13 mouse cellular contexts compared by ENCODE assay signal in genomic region chr11:70583775-70584174, GRCm38 (mm10). TPM values are rescaled to one million over a fixed set of nuclear protein-coding genes. Genes with fewer than 3 reads are reported as not detected.
A peak's percentile ranks its signal among the peaks of the same experiment; 100 is the strongest.
DNase-seq lines count a peak whose midpoint lies in the region; ATAC-seq and TF ChIP-seq lines count a peak whose summit lies in the region.
"Had no signal": no experiment of that assay in that cellular context is flagged by ENCODE, and none has a peak within 500 bp of the region (broad histone marks: within the 10 kb centered on the region; RNA-seq: fewer than 3 reads in every experiment).

No protein-coding gene starts in this region.

- no peaks in the 10 kb centered on the region for H3K36me3 ChIP-seq in heart, postnatal 0 days (replicated peaks; ENCODE audit: control insufficient read depth, insufficient read depth, low read length)
- H3K36me3 ChIP-seq in lung, embryonic 14.5 days (ENCODE audit: insufficient read depth), result no peaks in the 10 kb centered on the region
- no peaks in the 10 kb centered on the region for H3K36me3 ChIP-seq in embryonic facial prominence, embryonic 15.5 days
- H3K36me3 ChIP-seq in stomach, embryonic 14.5 days (ENCODE audit: control insufficient read depth, insufficient read depth, low read length), result no peaks in the 10 kb centered on the region
- H3K36me3 ChIP-seq: neural tube, embryonic 12.5 days had no signal

- no peak for ATAC-seq in heart, postnatal 0 days (ENCODE audit: insufficient read depth, low read depth)
- ATAC-seq in lung, embryonic 14.5 days (ENCODE audit: insufficient read depth), result no peak
- no peak for ATAC-seq in embryonic facial prominence, embryonic 15.5 days (ENCODE audit: insufficient number of reproducible peaks, low FRiP score, low TSS enrichment, low read depth)
- ATAC-seq in stomach, embryonic 14.5 days (ENCODE audit: insufficient number of reproducible peaks, insufficient read depth, low FRiP score, low read depth), result no peak
- ATAC-seq in activated CD4-positive, CD25-positive, alpha-beta regulatory T cell, adult 4 months, result no peak

- no peak overlapping the region for H3K4me3 ChIP-seq in heart, postnatal 0 days (ENCODE audit: low read depth, low read length)
- no peak overlapping the region for H3K4me3 ChIP-seq in lung, embryonic 14.5 days (ENCODE audit: low read depth, low read length)
- no peak overlapping the region for H3K4me3 ChIP-seq in embryonic facial prominence, embryonic 15.5 days (replicated peaks)
- no peak overlapping the region for H3K4me3 ChIP-seq in stomach, embryonic 14.5 days (ENCODE audit: low read depth, low read length)
- H3K4me3 ChIP-seq: neural tube, embryonic 12.5 days had no signal

- TF ChIP-seq EP300 in heart, postnatal 0 days (IDR thresholded peaks at IDR 0.05; ENCODE audit: low read depth), result no peak

- intact Hi-C loops in heart, postnatal 10 days (cut with DNase I), result loop anchor here (2.0 kb wide), 1 partner anchor 13 kb away; no protein-coding TSS in a partner anchor

- H3K27me3 ChIP-seq in heart, postnatal 0 days (ENCODE audit: control insufficient read depth, insufficient read depth, low read length), result no peaks in the 10 kb centered on the region
- H3K27me3 ChIP-seq in lung, embryonic 14.5 days (ENCODE audit: insufficient read depth, low read length), result no peaks in the 10 kb centered on the region
- H3K27me3 ChIP-seq in embryonic facial prominence, embryonic 15.5 days, result no peaks in the 10 kb centered on the region
- H3K27me3 ChIP-seq in stomach, embryonic 14.5 days (ENCODE audit: control insufficient read depth, insufficient read depth, low read length), result no peaks in the 10 kb centered on the region
- H3K27me3 ChIP-seq: neural tube, embryonic 12.5 days had no signal

- H3K9ac ChIP-seq in heart, postnatal 0 days (replicated peaks; ENCODE audit: low read depth, low read length), result no peak overlapping the region
- H3K9ac ChIP-seq in lung, embryonic 14.5 days, result no peak overlapping the region
- H3K9ac ChIP-seq in embryonic facial prominence, embryonic 15.5 days, result no peak overlapping the region
- no peak overlapping the region for H3K9ac ChIP-seq in stomach, embryonic 14.5 days (replicated peaks; ENCODE audit: low read depth, low read length)
- H3K9ac ChIP-seq: neural tube, embryonic 12.5 days had no signal

- H3K4me1 ChIP-seq in heart, postnatal 0 days (ENCODE audit: control insufficient read depth, insufficient read depth), result peaks cover 36% of the 10 kb centered on the region
- H3K4me1 ChIP-seq in lung, embryonic 14.5 days (ENCODE audit: insufficient read depth), result peaks cover 8% of the 10 kb centered on the region; the same call in 1 of the 2 replicates
- H3K4me1 ChIP-seq in embryonic facial prominence, embryonic 15.5 days, result peaks cover 78% of the 10 kb centered on the region
- peaks cover 49% of the 10 kb centered on the region for H3K4me1 ChIP-seq in stomach, embryonic 14.5 days (ENCODE audit: control insufficient read depth, insufficient read depth, low read length)

- no peak for DNase-seq in heart, postnatal 0 days (ENCODE audit: low spot score)
- no peak for DNase-seq in heart, postnatal 10 days
- DNase-seq in lung, embryonic 14.5 days, result no peak
- DNase-seq in lung, postnatal 10 days, result no peak
- DNase-seq: cerebellum, postnatal 36 days; kidney, adult 2 months; right cerebral cortex, postnatal 14 days had no signal

- H3K4me2 ChIP-seq in heart, postnatal 0 days (ENCODE audit: low read depth, low read length), result no peak overlapping the region
- no peak overlapping the region for H3K4me2 ChIP-seq in lung, embryonic 14.5 days
- no peak overlapping the region for H3K4me2 ChIP-seq in embryonic facial prominence, embryonic 15.5 days (replicated peaks)
- H3K4me2 ChIP-seq in stomach, embryonic 14.5 days (replicated peaks; ENCODE audit: low read depth, low read length), result no peak overlapping the region
- H3K4me2 ChIP-seq: neural tube, embryonic 12.5 days had no signal

- H3K27ac ChIP-seq in heart, postnatal 0 days (ENCODE audit: low read depth), result peak overlapping the region; percentile 47; the same call in 1 of the 2 replicates
- peak overlapping the region; percentile 51; the same call in 1 of the 2 replicates for H3K27ac ChIP-seq in lung, embryonic 14.5 days (ENCODE audit: low read depth)
- H3K27ac ChIP-seq in embryonic facial prominence, embryonic 15.5 days (replicated peaks), result peak overlapping the region; percentile 82
- H3K27ac ChIP-seq in stomach, embryonic 14.5 days (ENCODE audit: low read length), result peak overlapping the region; percentile 79; the same call in 1 of the 2 replicates
- H3K27ac ChIP-seq: neural tube, embryonic 12.5 days had no signal

- TF ChIP-seq CTCF in heart, postnatal 0 days (IDR thresholded peaks at IDR 0.05; ENCODE audit: low read depth), result no peak
- no peak for TF ChIP-seq CTCF in lung, embryonic 14.5 days (IDR thresholded peaks at IDR 0.05; ENCODE audit: low read depth)

- H3K9me3 ChIP-seq in heart, postnatal 0 days (replicated peaks; ENCODE audit: control insufficient read depth, low read length), result no peaks in the 10 kb centered on the region
- no peaks in the 10 kb centered on the region for H3K9me3 ChIP-seq in lung, embryonic 14.5 days (ENCODE audit: low read depth, low read length)
- no peaks in the 10 kb centered on the region for H3K9me3 ChIP-seq in embryonic facial prominence, embryonic 15.5 days (replicated peaks)
- H3K9me3 ChIP-seq in stomach, embryonic 14.5 days (ENCODE audit: control insufficient read depth, low read depth, low read length), result no peaks in the 10 kb centered on the region
- H3K9me3 ChIP-seq: neural tube, embryonic 12.5 days had no signal

- WGBS in heart, postnatal 0 days, result 84% methylated on average over 7 of the region's 7 CpGs
- 81% methylated on average over 7 of the region's 7 CpGs for WGBS in lung, embryonic 14.5 days
- 72% methylated on average over 7 of the region's 7 CpGs for WGBS in embryonic facial prominence, embryonic 15.5 days
- 81% methylated on average over 7 of the region's 7 CpGs for WGBS in stomach, embryonic 14.5 days

RNA-seq across cellular contexts. Expression of gene Mink1, which starts 21.1 kb away (rescaled TPM):
- 20.4 and 38.0 TPM in 2 replicates for total RNA-seq in heart, postnatal 0 days (2014; rRNA removed; ENCODE audit: low replicate concordance)
- 5.0 and 5.2 TPM in 2 replicates for polyA plus RNA-seq in heart, postnatal 0 days (2015; fragmentation: Nextera tagmentation; extraction: Ambion mirVana)
- total RNA-seq in heart, postnatal 10 days (2021), result 10 to 100 TPM; 40.4 to 43.3 TPM
- polyA plus RNA-seq in lung, embryonic 14.5 days (2014; fragmentation: Nextera tagmentation; extraction: Ambion mirVana), result 15.2 and 15.4 TPM in 2 replicates
- polyA plus RNA-seq in embryonic facial prominence, embryonic 15.5 days (2015; fragmentation: Nextera tagmentation; extraction: Ambion mirVana), result 16.7 and 20.3 TPM in 2 replicates
- polyA plus RNA-seq in stomach, embryonic 14.5 days (2014; fragmentation: Nextera tagmentation; extraction: Ambion mirVana), result 23.0 and 23.9 TPM in 2 replicates
- 1 to 10 TPM; 6.7 to 8.8 TPM for polyA plus RNA-seq in activated CD4-positive, CD25-positive, alpha-beta regulatory T cell, adult 4 months (2017; shearing (Covaris generic))

RNA-seq across cellular contexts. Expression of gene 4930544D05Rik, which starts 31.9 kb away (rescaled TPM):
- not detected in 2 replicates for total RNA-seq in heart, postnatal 0 days (2014; rRNA removed; ENCODE audit: low replicate concordance)
- polyA plus RNA-seq in heart, postnatal 0 days (2015; fragmentation: Nextera tagmentation; extraction: Ambion mirVana), result not detected in 2 replicates
- total RNA-seq in heart, postnatal 10 days (2021), result not detected
- not detected in 2 replicates for polyA plus RNA-seq in lung, embryonic 14.5 days (2014; fragmentation: Nextera tagmentation; extraction: Ambion mirVana)
- not detected in 2 replicates for polyA plus RNA-seq in embryonic facial prominence, embryonic 15.5 days (2015; fragmentation: Nextera tagmentation; extraction: Ambion mirVana)
- not detected in 2 replicates for polyA plus RNA-seq in stomach, embryonic 14.5 days (2014; fragmentation: Nextera tagmentation; extraction: Ambion mirVana)
- not detected for polyA plus RNA-seq in activated CD4-positive, CD25-positive, alpha-beta regulatory T cell, adult 4 months (2017; shearing (Covaris generic))
- total RNA-seq: heart, adult 18-20 months had no signal
- polyA plus RNA-seq: brain, embryonic 14.5 days; kidney, adult 2 months; neural tube, embryonic 12.5 days had no signal

RNA-seq across cellular contexts. Expression of gene Chrne, which starts 35.2 kb away (rescaled TPM):
- not detected in 2 replicates for total RNA-seq in heart, postnatal 0 days (2014; rRNA removed; ENCODE audit: low replicate concordance)
- polyA plus RNA-seq in heart, postnatal 0 days (2015; fragmentation: Nextera tagmentation; extraction: Ambion mirVana), result not detected in 2 replicates
- not detected for total RNA-seq in heart, postnatal 10 days (2021)
- not detected in 2 replicates for polyA plus RNA-seq in lung, embryonic 14.5 days (2014; fragmentation: Nextera tagmentation; extraction: Ambion mirVana)
- polyA plus RNA-seq in embryonic facial prominence, embryonic 15.5 days (2015; fragmentation: Nextera tagmentation; extraction: Ambion mirVana), result 0.49 and 0.65 TPM in 2 replicates
- polyA plus RNA-seq in stomach, embryonic 14.5 days (2014; fragmentation: Nextera tagmentation; extraction: Ambion mirVana), result not detected in 2 replicates
- 1 to 10 TPM; 1.3 to 1.4 TPM for polyA plus RNA-seq in activated CD4-positive, CD25-positive, alpha-beta regulatory T cell, adult 4 months (2017; shearing (Covaris generic))
- total RNA-seq: heart, adult 18-20 months had no signal
- polyA plus RNA-seq: neural tube, embryonic 12.5 days had no signal

RNA-seq across cellular contexts. Expression of gene Pld2, which starts 43.9 kb away (rescaled TPM):
- 14.5 and 18.5 TPM in 2 replicates for total RNA-seq in heart, postnatal 0 days (2014; rRNA removed; ENCODE audit: low replicate concordance)
- 5.4 and 6.8 TPM in 2 replicates for polyA plus RNA-seq in heart, postnatal 0 days (2015; fragmentation: Nextera tagmentation; extraction: Ambion mirVana)
- 10 to 100 TPM in 1 of 2 experiments, 1 to 10 TPM in 1; 8.9 to 10.8 TPM for total RNA-seq in heart, postnatal 10 days (2021)
- 5.9 and 6.4 TPM in 2 replicates for polyA plus RNA-seq in lung, embryonic 14.5 days (2014; fragmentation: Nextera tagmentation; extraction: Ambion mirVana)
- 10.3 and 13.2 TPM in 2 replicates for polyA plus RNA-seq in embryonic facial prominence, embryonic 15.5 days (2015; fragmentation: Nextera tagmentation; extraction: Ambion mirVana)
- 11.6 and 13.0 TPM in 2 replicates for polyA plus RNA-seq in stomach, embryonic 14.5 days (2014; fragmentation: Nextera tagmentation; extraction: Ambion mirVana)
- polyA plus RNA-seq in activated CD4-positive, CD25-positive, alpha-beta regulatory T cell, adult 4 months (2017; shearing (Covaris generic)), result 1 to 10 TPM; 1.2 to 1.8 TPM

RNA-seq across cellular contexts. Expression of gene Gm40193, which starts 51.0 kb away (rescaled TPM):
- not detected in 2 replicates for total RNA-seq in heart, postnatal 0 days (2014; rRNA removed; ENCODE audit: low replicate concordance)
- polyA plus RNA-seq in heart, postnatal 0 days (2015; fragmentation: Nextera tagmentation; extraction: Ambion mirVana), result not detected in 2 replicates
- total RNA-seq in heart, postnatal 10 days (2021), result not detected
- not detected in 2 replicates for polyA plus RNA-seq in lung, embryonic 14.5 days (2014; fragmentation: Nextera tagmentation; extraction: Ambion mirVana)
- polyA plus RNA-seq in embryonic facial prominence, embryonic 15.5 days (2015; fragmentation: Nextera tagmentation; extraction: Ambion mirVana), result 1.1 and 3.3 TPM in 2 replicates
- not detected in 2 replicates for polyA plus RNA-seq in stomach, embryonic 14.5 days (2014; fragmentation: Nextera tagmentation; extraction: Ambion mirVana)
- not detected for polyA plus RNA-seq in activated CD4-positive, CD25-positive, alpha-beta regulatory T cell, adult 4 months (2017; shearing (Covaris generic))
- total RNA-seq: heart, adult 18-20 months had no signal
- polyA plus RNA-seq: brain, embryonic 14.5 days; kidney, adult 2 months; neural tube, embryonic 12.5 days had no signal
